Mouse (Mus musculus) heart, embryonic 12.5 days (tissue): ENCODE data around the gene Rfc3. TPM values are rescaled to one million over a fixed set of nuclear protein-coding genes. Genes with fewer than 3 reads are reported as not detected.

Source experiments
- polyA plus RNA-seq: library from polyadenylated mRNA; unstranded; fragments of >200 nt; fragmentation: Nextera tagmentation; extraction: Ambion mirVana; gene quantifications from 2 replicates; pipeline ENCODE4 v1.2.1, GENCODE M21; 2016

Gene Rfc3
- polyA plus RNA-seq, 1 experiment from 2014 or later = 59.4 TPM

Other genes starting within 250 kb of the Rfc3 start
- gene Gm42906, start 223.1 kb downstream of the Rfc3 start, polyA plus RNA-seq = not detected in 2 replicates
- not detected in 2 replicates for gene Vmn2r18, start 45.2 kb downstream of the Rfc3 start, polyA plus RNA-seq